In genomic region chr3:134718620-134719019, GRCm38 (mm10) we compare ENCODE assay signal across 14 mouse cellular contexts.
DNase-seq lines count a peak whose midpoint lies in the region; ATAC-seq and TF ChIP-seq lines count a peak whose summit lies in the region.
"Had no signal": no experiment of that assay in that cellular context is flagged by ENCODE, and none has a peak within 500 bp of the region (broad histone marks: within the 10 kb centered on the region; RNA-seq: fewer than 3 reads in every experiment).

No protein-coding gene starts in this region.

- no peak for ATAC-seq in midbrain, postnatal 0 days (ENCODE audit: low FRiP score)
- ATAC-seq in midbrain, embryonic 11.5 days (ENCODE audit: low FRiP score): no peak
- ATAC-seq in Patski: no peak
- ATAC-seq in stomach, postnatal 0 days (ENCODE audit: low FRiP score, low TSS enrichment): no peak
- ATAC-seq in kidney, embryonic 15.5 days (replicated peaks; ENCODE audit: low FRiP score): no peak
- no peak for ATAC-seq in activated CD4-positive, CD25-positive, alpha-beta regulatory T cell, adult 4 months
- ATAC-seq: midbrain, embryonic 16.5 days had no signal

- no peaks in the 10 kb centered on the region for H3K27me3 ChIP-seq in heart, adult 2 months (ENCODE audit: control insufficient read depth, insufficient read depth, low read length)
- no peaks in the 10 kb centered on the region for H3K27me3 ChIP-seq in midbrain, postnatal 0 days (ENCODE audit: insufficient read depth, low read length)
- no peaks in the 10 kb centered on the region for H3K27me3 ChIP-seq in midbrain, embryonic 11.5 days (ENCODE audit: control insufficient read depth, insufficient read depth, low read length)
- H3K27me3 ChIP-seq in Patski: no peaks in the 10 kb centered on the region
- H3K27me3 ChIP-seq in stomach, postnatal 0 days (ENCODE audit: control insufficient read depth, insufficient read depth, low read length): no peaks in the 10 kb centered on the region
- H3K27me3 ChIP-seq in kidney, embryonic 15.5 days: no peaks in the 10 kb centered on the region
- H3K27me3 ChIP-seq: limb, embryonic 12.5 days had no signal

- H3K4me1 ChIP-seq in heart, adult 2 months (ENCODE audit: control insufficient read depth, insufficient read depth, low read length): no peaks in the 10 kb centered on the region
- no peaks in the 10 kb centered on the region for H3K4me1 ChIP-seq in midbrain, postnatal 0 days (ENCODE audit: insufficient read depth, low read length)
- no peaks in the 10 kb centered on the region for H3K4me1 ChIP-seq in midbrain, embryonic 11.5 days (ENCODE audit: control insufficient read depth, insufficient read depth, low read length)
- H3K4me1 ChIP-seq in stomach, postnatal 0 days (replicated peaks; ENCODE audit: control insufficient read depth, insufficient read depth): no peaks in the 10 kb centered on the region
- H3K4me1 ChIP-seq in kidney, embryonic 15.5 days: no peaks in the 10 kb centered on the region
- H3K4me1 ChIP-seq: limb, embryonic 12.5 days had no signal

- no peak overlapping the region for H3K4me2 ChIP-seq in midbrain, postnatal 0 days (ENCODE audit: low read depth, low read length, poor library complexity, severe bottlenecking)
- no peak overlapping the region for H3K4me2 ChIP-seq in midbrain, embryonic 11.5 days
- no peak overlapping the region for H3K4me2 ChIP-seq in stomach, postnatal 0 days (replicated peaks; ENCODE audit: low read depth)
- no peak overlapping the region for H3K4me2 ChIP-seq in kidney, embryonic 15.5 days
- H3K4me2 ChIP-seq: limb, embryonic 12.5 days had no signal

- no peaks in the 10 kb centered on the region for H3K9me3 ChIP-seq in midbrain, postnatal 0 days (ENCODE audit: low read length)
- no peaks in the 10 kb centered on the region for H3K9me3 ChIP-seq in midbrain, embryonic 11.5 days (ENCODE audit: control insufficient read depth, low read length)
- no peaks in the 10 kb centered on the region for H3K9me3 ChIP-seq in stomach, postnatal 0 days (ENCODE audit: control insufficient read depth, low read length)
- no peaks in the 10 kb centered on the region for H3K9me3 ChIP-seq in kidney, embryonic 15.5 days (replicated peaks)
- H3K9me3 ChIP-seq: limb, embryonic 12.5 days had no signal

- H3K27ac ChIP-seq in heart, adult 2 months: no peak overlapping the region
- H3K27ac ChIP-seq in midbrain, postnatal 0 days (ENCODE audit: low read depth, low read length): no peak overlapping the region
- H3K27ac ChIP-seq in midbrain, embryonic 11.5 days (ENCODE audit: low read depth, low read length): no peak overlapping the region
- no peak overlapping the region for H3K27ac ChIP-seq in stomach, postnatal 0 days (replicated peaks)
- H3K27ac ChIP-seq in kidney, embryonic 15.5 days: no peak overlapping the region
- H3K27ac ChIP-seq: gastrocnemius, adult 2 months; limb, embryonic 12.5 days had no signal

- H3K9ac ChIP-seq in heart, adult 2 months (ENCODE audit: low read depth, low read length): no peak overlapping the region
- no peak overlapping the region for H3K9ac ChIP-seq in midbrain, postnatal 0 days (replicated peaks; ENCODE audit: low read length, poor library complexity, severe bottlenecking)
- no peak overlapping the region for H3K9ac ChIP-seq in midbrain, embryonic 11.5 days (ENCODE audit: low read length)
- H3K9ac ChIP-seq in stomach, postnatal 0 days (ENCODE audit: low read length): no peak overlapping the region
- H3K9ac ChIP-seq in kidney, embryonic 15.5 days: no peak overlapping the region
- H3K9ac ChIP-seq: limb, embryonic 12.5 days had no signal

- H3K79me2 ChIP-seq in heart, adult 2 months (replicated peaks; ENCODE audit: control insufficient read depth, insufficient read depth, low read length): no peaks in the 10 kb centered on the region

- intact Hi-C loops in heart, adult 2 months (cut with DNase I): no loop called here
- intact Hi-C loops in heart, postnatal 10 days (cut with DNase I): no loop called here

- no peak for DNase-seq in heart, adult 2 months
- DNase-seq in heart, postnatal 10 days: no peak
- DNase-seq in midbrain, postnatal 0 days (ENCODE audit: low spot score): no peak
- DNase-seq in midbrain, embryonic 11.5 days (ENCODE audit: low spot score, missing footprints): no peak
- no peak for DNase-seq in Patski (ENCODE audit: low read depth, low spot score)
- no peak for DNase-seq in stomach, postnatal 0 days (ENCODE audit: low spot score)
- DNase-seq: cerebellum, postnatal 25 days; gastrocnemius, adult 2 months; kidney, adult 11 months; lung, postnatal 14 days had no signal

- CTCF ChIA-PET in Patski (lab: Charles Lee): no interaction called here

- TF ChIP-seq POLR2A in heart, adult 2 months (IDR thresholded peaks at IDR 0.05; ENCODE audit: insufficient read depth, low read depth, low read length): no peak

- H3K36me3 ChIP-seq in heart, adult 2 months (ENCODE audit: control insufficient read depth, insufficient read depth, low read length): no peaks in the 10 kb centered on the region
- no peaks in the 10 kb centered on the region for H3K36me3 ChIP-seq in midbrain, postnatal 0 days (ENCODE audit: insufficient read depth, low read length)
- H3K36me3 ChIP-seq in midbrain, embryonic 11.5 days (ENCODE audit: control insufficient read depth, insufficient read depth, low read length): no peaks in the 10 kb centered on the region
- no peaks in the 10 kb centered on the region for H3K36me3 ChIP-seq in stomach, postnatal 0 days (ENCODE audit: control insufficient read depth, insufficient read depth, low read length)
- H3K36me3 ChIP-seq in kidney, embryonic 15.5 days: no peaks in the 10 kb centered on the region
- H3K36me3 ChIP-seq: limb, embryonic 12.5 days had no signal

- 0 out of 2 replicates have a peak, but pooled peaks have one; percentile 8 for TF ChIP-seq CTCF in heart, adult 2 months (IDR thresholded peaks at IDR 0.05)
- peak; percentile 32; the same call in 1 of the 2 replicates for TF ChIP-seq CTCF in midbrain, postnatal 0 days (IDR thresholded peaks at IDR 0.05)
- peak; percentile 66 for TF ChIP-seq CTCF in Patski (IDR thresholded peaks at IDR 0.05)
- peak; percentile 44 for TF ChIP-seq CTCF in stomach, postnatal 0 days (IDR thresholded peaks at IDR 0.05; ENCODE audit: low read depth)

- H3K4me3 ChIP-seq in heart, adult 2 months: no peak overlapping the region
- H3K4me3 ChIP-seq in midbrain, postnatal 0 days (ENCODE audit: low read depth, low read length): no peak overlapping the region
- H3K4me3 ChIP-seq in midbrain, embryonic 11.5 days (ENCODE audit: low read depth, low read length): no peak overlapping the region
- no peak overlapping the region for H3K4me3 ChIP-seq in stomach, postnatal 0 days (ENCODE audit: low read depth, low read length)
- no peak overlapping the region for H3K4me3 ChIP-seq in kidney, embryonic 15.5 days (replicated peaks)
- H3K4me3 ChIP-seq: gastrocnemius, adult 2 months; limb, embryonic 12.5 days had no signal

- WGBS in heart, adult 2 months: 27% methylated on average over 2 of the region's 2 CpGs
- 35% methylated on average over 2 of the region's 2 CpGs for WGBS in midbrain, postnatal 0 days
- WGBS in midbrain, embryonic 11.5 days: 24% methylated on average over 2 of the region's 2 CpGs
- 38% methylated on average over 2 of the region's 2 CpGs for WGBS in stomach, postnatal 0 days
- 27% methylated on average over 2 of the region's 2 CpGs for WGBS in kidney, embryonic 15.5 days

- in situ Hi-C loops in Patski (cut with MboI; ENCODE audit: low pct_unique_long_range_greater_than_20kb): loop anchor here (10.0 kb wide), 1 partner anchor 486 kb away; no protein-coding TSS in a partner anchor

- TF ChIP-seq EP300 in heart, adult 2 months (IDR thresholded peaks at IDR 0.05; ENCODE audit: insufficient read depth, low read depth, low read length): no peak
- TF ChIP-seq EP300 in stomach, postnatal 0 days (optimal IDR thresholded peaks at IDR 0.05): no peak

- POLR2A ChIA-PET in Patski (lab: Charles Lee): no interaction called here

Comparison
In these comparisons a context has a peak if more than half of its experiments do, and no peak if none do; other contexts are left out.
1. CTCF ChIP-seq: peak in every context shown above with its lines; median percentile 66 in Patski; 44 in stomach, postnatal 0 days; 32 in midbrain, postnatal 0 days; 8 in heart, adult 2 months.